Mouse (Mus musculus) heart, embryonic 13.5 days (tissue): Measurements from ENCODE around the gene Ubxn6. TPM values are rescaled to one million over a fixed set of nuclear protein-coding genes. Genes with fewer than 3 reads are reported as not detected.

Experiments
- ATAC-seq: fragments of 200-750 bp; cut with Nextera tagmentation; 2 replicates; pipeline ENCODE4 v1.8.0; 2017; ENCODE audit warnings: moderate TSS enrichment; ENCODE audit not compliant: insufficient number of reproducible peaks, low FRiP score, low TSS enrichment; ENCODE audit errors: extremely low read depth
- H3K27ac ChIP-seq: fragments of 300-500 bp; sonication (generic); replicated peaks from 2 replicates; pipeline ENCODE4 v1.5.1; 2015; ENCODE audit warnings: moderate library complexity, mild to moderate bottlenecking, inconsistent platforms
- H3K27me3 ChIP-seq: fragments of 300-500 bp; sonication (generic); replicated peaks from 2 replicates; pipeline ENCODE4 v1.6.1; 2015; ENCODE audit warnings: mild to moderate bottlenecking, inconsistent platforms
- H3K36me3 ChIP-seq: fragments of 300-500 bp; sonication (generic); 2 replicates; pipeline ENCODE4 v1.6.1; 2015; ENCODE audit warnings: mild to moderate bottlenecking, inconsistent platforms
- H3K4me1 ChIP-seq: fragments of 300-500 bp; sonication (generic); 2 replicates; pipeline ENCODE4 v1.6.1; 2015; ENCODE audit warnings: inconsistent platforms
- H3K4me2 ChIP-seq: fragments of 300-500 bp; sonication (generic); 2 replicates; pipeline ENCODE4 v1.6.1; 2015; ENCODE audit warnings: inconsistent platforms, mild to moderate bottlenecking, moderate library complexity
- H3K4me3 ChIP-seq: fragments of 300-500 bp; sonication (generic); 2 replicates; pipeline ENCODE4 v1.5.1; 2015; ENCODE audit warnings: moderate library complexity, mild to moderate bottlenecking, inconsistent platforms
- H3K9ac ChIP-seq: fragments of 300-500 bp; sonication (generic); 2 replicates; pipeline ENCODE4 v1.6.1; 2015; ENCODE audit warnings: inconsistent platforms, mild to moderate bottlenecking, moderate library complexity
- H3K9me3 ChIP-seq: fragments of 300-500 bp; sonication (generic); 2 replicates; pipeline ENCODE4 v1.6.1; 2016; ENCODE audit warnings: inconsistent platforms
- WGBS: fragments of 180-500 bp; shearing (Covaris S2); methylation state at CpG from one replicate; pipeline ENCODE4 v1.1.7; 2015; ENCODE audit warnings: mixed read lengths; 5-methylcytosine and 5-hydroxymethylcytosine counted together
- polyA plus RNA-seq: library from polyadenylated mRNA; unstranded; fragments of >200 nt; fragmentation: Nextera tagmentation; extraction: Ambion mirVana; gene quantifications from 2 replicates; pipeline ENCODE4 v1.2.1, GENCODE M21; 2015

Gene Ubxn6
- polyA plus RNA-seq, 1 experiment from 2014 or later, result 37.8 TPM

GRCm38 (mm10) chr17:56022131-56022988 is 52.5 kb downstream of the Ubxn6 start:
- ATAC-seq, result no peak
- Histone ChIP-seq H3K27me3 (no peaks in the 10 kb centered on the region), H3K27ac (0 out of 2 replicates have a peak overlapping the region, but pooled peaks have one; percentile 54), H3K9ac (no peak overlapping the region), H3K9me3 (no peaks in the 10 kb centered on the region), H3K36me3 (peaks cover 48% of the 10 kb centered on the region), H3K4me2 (no peak overlapping the region), H3K4me3 (no peak overlapping the region), H3K4me1 (peaks cover 66% of the 10 kb centered on the region)
- WGBS, result 82% methylated on average over 2 of the region's 2 CpGs

DNA sequence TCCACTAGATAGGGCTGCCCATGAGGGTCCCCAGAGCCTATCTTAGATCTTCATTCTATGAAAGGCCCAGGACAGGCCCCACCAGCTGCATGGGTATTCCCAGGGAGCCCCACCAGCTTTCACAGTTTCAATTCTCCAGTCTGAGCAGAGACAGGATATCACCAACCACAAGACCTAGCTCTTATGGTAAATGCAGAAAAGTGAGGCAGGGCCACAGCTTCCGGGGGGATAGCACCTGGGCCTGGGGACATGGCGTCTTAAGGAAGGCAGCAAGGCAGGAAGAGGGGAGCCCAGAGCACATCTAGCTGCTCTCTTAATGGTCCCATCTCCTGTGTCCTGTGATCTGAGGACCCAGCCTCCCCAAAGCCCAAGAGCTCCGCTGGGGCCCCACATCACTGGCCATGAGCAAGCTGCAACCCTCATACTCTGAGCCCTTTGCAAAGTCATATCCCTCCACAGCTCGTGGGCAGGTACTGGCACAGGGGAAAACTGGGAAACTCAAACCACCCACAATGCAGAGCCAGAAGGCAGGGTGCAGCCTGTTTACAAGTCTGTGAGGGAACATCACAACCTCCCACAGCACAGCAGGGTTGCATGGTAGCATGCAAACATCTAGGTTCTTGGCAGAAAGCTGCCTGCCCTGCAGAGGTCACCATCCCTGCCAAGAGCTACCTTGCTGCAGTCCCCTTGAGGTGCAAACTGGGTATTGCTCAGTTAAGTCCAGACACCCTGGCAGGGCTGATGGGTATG is 53.5 kb downstream of the Ubxn6 start:
- Histone ChIP-seq H3K36me3 (peaks cover 58% of the 10 kb centered on the region), H3K4me1 (peaks cover 56% of the 10 kb centered on the region), H3K4me3 (no peak overlapping the region), H3K27me3 (no peaks in the 10 kb centered on the region), H3K9me3 (no peaks in the 10 kb centered on the region), H3K27ac (no peak overlapping the region), H3K4me2 (no peak overlapping the region), H3K9ac (no peak overlapping the region)
- no peak for ATAC-seq
- WGBS, result 73% methylated on average over 4 of the region's 4 CpGs

- Histone ChIP-seq H3K4me3 (no peak overlapping the region), H3K9ac (peak overlapping the region; percentile 2; the same call in 1 of the 2 replicates), H3K4me2 (no peak overlapping the region), H3K27ac (no peak overlapping the region), H3K36me3 (peaks cover 66% of the 10 kb centered on the region), H3K4me1 (peaks cover 48% of the 10 kb centered on the region), H3K9me3 (no peaks in the 10 kb centered on the region), H3K27me3 (no peaks in the 10 kb centered on the region)
- WGBS, result 83% methylated on average over 6 of the region's 6 CpGs
- no peak for ATAC-seq
Observed at GRCm38 (mm10) chr17:56020400-56021084, 54.3 kb downstream of the Ubxn6 start.

GRCm38 (mm10) chr17:56018347-56019131 is 56.3 kb downstream of the Ubxn6 start:
- no peaks in the 10 kb centered on the region for H3K9me3 ChIP-seq
- H3K9ac ChIP-seq, result no peak overlapping the region
- H3K27me3 ChIP-seq, result no peaks in the 10 kb centered on the region
- ATAC-seq, result no peak
- no peak overlapping the region for H3K27ac ChIP-seq
- H3K4me2 ChIP-seq, result no peak overlapping the region
- peaks cover 82% of the 10 kb centered on the region for H3K36me3 ChIP-seq
- WGBS, result 69% methylated on average over 20 of the region's 20 CpGs
- H3K4me3 ChIP-seq, result no peak overlapping the region
- peaks cover 28% of the 10 kb centered on the region for H3K4me1 ChIP-seq

GRCm38 (mm10) chr17:56017848-56018247 is 57.0 kb downstream of the Ubxn6 start:
- Histone ChIP-seq H3K27ac (no peak overlapping the region), H3K9ac (no peak overlapping the region), H3K27me3 (no peaks in the 10 kb centered on the region), H3K9me3 (no peaks in the 10 kb centered on the region), H3K36me3 (peaks cover 84% of the 10 kb centered on the region), H3K4me3 (no peak overlapping the region), H3K4me2 (no peak overlapping the region), H3K4me1 (peaks cover 21% of the 10 kb centered on the region)
- no peak for ATAC-seq
- whole genome bisulfite sequencing, result 85% methylated on average over 7 of the region's 7 CpGs

Other genes with a start within 250 kb of the Ubxn6 start
- gene Zfp119a, start 196.1 kb downstream of the Ubxn6 start, polyA plus RNA-seq, result 5.7 and 6.0 TPM in 2 replicates
- gene Zfp959, start 182.9 kb downstream of the Ubxn6 start, polyA plus RNA-seq, result 6.4 and 7.9 TPM in 2 replicates
- 3.6 and 4.3 TPM in 2 replicates for gene Zfp119b, start 125.5 kb downstream of the Ubxn6 start, polyA plus RNA-seq
- gene Ebi3, start 122.4 kb downstream of the Ubxn6 start, polyA plus RNA-seq, result 0.34 and 1.3 TPM in 2 replicates
- gene Yju2, start 115.9 kb downstream of the Ubxn6 start, polyA plus RNA-seq, result 18.0 and 18.8 TPM in 2 replicates
- gene Shd, start 104.6 kb downstream of the Ubxn6 start, polyA plus RNA-seq, result 7.9 and 8.7 TPM in 2 replicates
- 4.5 and 5.0 TPM in 2 replicates for gene Fsd1, start 88.5 kb downstream of the Ubxn6 start, polyA plus RNA-seq
- 11.9 and 14.6 TPM in 2 replicates for gene Stap2, start 69.4 kb downstream of the Ubxn6 start, polyA plus RNA-seq
- 62.1 and 68.1 TPM in 2 replicates for gene Mpnd, start 69.3 kb downstream of the Ubxn6 start, polyA plus RNA-seq
- gene Sh3gl1, start 38.4 kb downstream of the Ubxn6 start, polyA plus RNA-seq, result 85.0 and 87.6 TPM in 2 replicates
- 14.1 and 14.2 TPM in 2 replicates for gene Chaf1a, start 34.6 kb downstream of the Ubxn6 start, polyA plus RNA-seq
- gene Hdgfl2, start 4.6 kb upstream of the Ubxn6 start, polyA plus RNA-seq, result 75.0 and 89.0 TPM in 2 replicates
- 0.05 and 0.07 TPM in 2 replicates for gene Plin4, start 34.8 kb upstream of the Ubxn6 start, polyA plus RNA-seq
- 0.19 and 0.47 TPM in 2 replicates for gene Plin5, start 42.6 kb upstream of the Ubxn6 start, polyA plus RNA-seq
- gene Lrg1, start 47.0 kb upstream of the Ubxn6 start, polyA plus RNA-seq, result 0.27 TPM in 1 of 2 replicates, not detected in the other
- 0.55 and 0.59 TPM in 2 replicates for gene Sema6b, start 65.3 kb upstream of the Ubxn6 start, polyA plus RNA-seq
- 6.5 and 6.9 TPM in 2 replicates for gene Tnfaip8l1, start 87.4 kb upstream of the Ubxn6 start, polyA plus RNA-seq
- gene Mydgf, start 108.9 kb upstream of the Ubxn6 start, polyA plus RNA-seq, result 80.5 and 91.1 TPM in 2 replicates
- 21.8 and 22.4 TPM in 2 replicates for gene Dpp9, start 143.9 kb upstream of the Ubxn6 start, polyA plus RNA-seq
- 17.2 and 18.5 TPM in 2 replicates for gene Fem1a, start 181.8 kb upstream of the Ubxn6 start, polyA plus RNA-seq
- 7.7 and 8.4 TPM in 2 replicates for gene Ticam1, start 201.8 kb upstream of the Ubxn6 start, polyA plus RNA-seq
- gene Plin3, start 217.8 kb upstream of the Ubxn6 start, polyA plus RNA-seq, result 67.1 and 71.8 TPM in 2 replicates
- not detected in 2 replicates for gene Arrdc5, start 225.3 kb upstream of the Ubxn6 start, polyA plus RNA-seq
- 70.7 and 74.7 TPM in 2 replicates for gene Uhrf1, start 228.3 kb upstream of the Ubxn6 start, polyA plus RNA-seq